Mouse (Mus musculus) heart, postnatal 0 days (tissue): ENCODE data around the gene Ccdc12. TPM values are rescaled to one million over a fixed set of nuclear protein-coding genes. Genes with fewer than 3 reads are reported as not detected.

Source experiments
- ATAC-seq: fragments of 200-750 bp; cut with Nextera tagmentation; 2 replicates; pipeline ENCODE4 v1.8.0; 2017; ENCODE audit warnings: low read depth, moderate number of reproducible peaks, moderate library complexity; ENCODE audit not compliant: insufficient read depth
- DNase-seq: peaks from one replicate; pipeline ENCODE4 v3.0.0-alpha.2; 2016; ENCODE audit warnings: low spot score
- H3K27ac ChIP-seq: fragments of 300-500 bp; sonication (generic); 2 replicates; pipeline ENCODE4 v1.5.1; 2014; ENCODE audit warnings: low read depth, mild to moderate bottlenecking
- H3K27me3 ChIP-seq: fragments of 300-500 bp; sonication (generic); 2 replicates; pipeline ENCODE4 v1.6.1; 2014; ENCODE audit warnings: low read length, mixed read lengths; ENCODE audit not compliant: control insufficient read depth, insufficient read depth
- H3K36me3 ChIP-seq: fragments of 300-500 bp; sonication (generic); replicated peaks from 2 replicates; pipeline ENCODE4 v1.6.1; 2014; ENCODE audit warnings: low read length, mixed read lengths; ENCODE audit not compliant: control insufficient read depth, insufficient read depth
- H3K4me1 ChIP-seq: fragments of 300-500 bp; sonication (generic); 2 replicates; pipeline ENCODE4 v1.6.1; 2014; ENCODE audit warnings: antibody characterized with exemption; ENCODE audit not compliant: control insufficient read depth, insufficient read depth
- H3K4me2 ChIP-seq: fragments of 300-500 bp; sonication (generic); 2 replicates; pipeline ENCODE4 v1.6.1; 2014; ENCODE audit warnings: low read depth, mild to moderate bottlenecking, low read length, moderate library complexity
- H3K4me3 ChIP-seq: fragments of 300-500 bp; sonication (generic); 2 replicates; pipeline ENCODE4 v1.5.1; 2014; ENCODE audit warnings: low read depth, low read length
- H3K9ac ChIP-seq: fragments of 300-500 bp; sonication (generic); replicated peaks from 2 replicates; pipeline ENCODE4 v1.6.1; 2014; ENCODE audit warnings: low read depth, low read length, mixed read lengths
- H3K9me3 ChIP-seq: fragments of 300-500 bp; sonication (generic); replicated peaks from 2 replicates; pipeline ENCODE4 v1.6.1; 2016; ENCODE audit warnings: low read length; ENCODE audit not compliant: control insufficient read depth
- CTCF ChIP-seq: IDR thresholded peaks from 2 replicates; pipeline ENCODE4 v1.5.1; 2016; ENCODE audit warnings: antibody characterized with exemption, control low read depth, low read depth
- EP300 ChIP-seq: IDR thresholded peaks from 2 replicates; pipeline ENCODE4 v1.6.1; 2016; ENCODE audit warnings: antibody characterized with exemption, low read depth
- WGBS: fragments of 180-500 bp; shearing (Covaris S2); extraction: QIAGEN DNeasy Blood & Tissue Kit; methylation state at CpG from one replicate; pipeline ENCODE4 v1.1.7; 2014; 5-methylcytosine and 5-hydroxymethylcytosine counted together
- polyA plus RNA-seq: library from polyadenylated mRNA; unstranded; fragments of >200 nt; fragmentation: Nextera tagmentation; extraction: Ambion mirVana; gene quantifications from 2 replicates; pipeline ENCODE4 v1.2.1, GENCODE M21; 2015
- total RNA-seq: library from RNA; depleted of rRNA; stranded (reverse); fragments of >200 nt; gene quantifications from 2 replicates; pipeline ENCODE4 v1.2.3, GENCODE M21; 2014; ENCODE audit warnings: low replicate concordance

The Ccdc12 gene
- total and polyA plus RNA-seq, 2 experiments from 2014 or later, result 95.9 to 143 TPM

- WGBS, result 68% methylated on average over 1 of the region's 1 CpGs
- Histone ChIP-seq H3K4me1 (peaks cover 33% of the 10 kb centered on the region), H3K4me3 (no peak overlapping the region), H3K9me3 (no peaks in the 10 kb centered on the region), H3K27me3 (no peaks in the 10 kb centered on the region), H3K36me3 (no peaks in the 10 kb centered on the region; the same call in 1 of the 2 replicates), H3K27ac (no peak overlapping the region), H3K4me2 (no peak overlapping the region), H3K9ac (no peak overlapping the region)
- TF ChIP-seq CTCF (no peak), EP300 (no peak)
- no peak for ATAC-seq
- no peak for DNase-seq
Observed at GRCm38 (mm10) chr9:110662844-110663243, 6.5 kb downstream of the Ccdc12 start.

GRCm38 (mm10) chr9:110665912-110666311 lies 9.6 kb downstream of the Ccdc12 start:
- Histone ChIP-seq H3K9me3 (no peaks in the 10 kb centered on the region), H3K9ac (no peak overlapping the region), H3K36me3 (no peaks in the 10 kb centered on the region), H3K27me3 (no peaks in the 10 kb centered on the region), H3K4me2 (peak overlapping the region; percentile 29; the same call in 1 of the 2 replicates), H3K4me3 (no peak overlapping the region), H3K27ac (peak overlapping the region; percentile 77), H3K4me1 (peaks cover 62% of the 10 kb centered on the region)
- 19% methylated on average over 4 of the region's 4 CpGs for whole genome bisulfite sequencing
- peak; percentile 79 for DNase-seq
- ATAC-seq, result peak; percentile 79
- no peak for TF ChIP-seq CTCF
- TF ChIP-seq EP300, result peak; percentile 72

- H3K4me3 ChIP-seq, result no peak overlapping the region
- H3K27ac ChIP-seq, result peak overlapping the region; percentile 77
- ATAC-seq, result peak; percentile 30
- 20% methylated on average over 8 of the region's 8 CpGs for WGBS
- no peak overlapping the region for H3K9ac ChIP-seq
- peak overlapping the region; percentile 29; the same call in 1 of the 2 replicates for H3K4me2 ChIP-seq
- no peak for DNase-seq
- no peaks in the 10 kb centered on the region for H3K36me3 ChIP-seq
- TF ChIP-seq CTCF (no peak), EP300 (no peak)
- no peaks in the 10 kb centered on the region for H3K27me3 ChIP-seq
- no peaks in the 10 kb centered on the region for H3K9me3 ChIP-seq
- peaks cover 62% of the 10 kb centered on the region for H3K4me1 ChIP-seq
Observed at GRCm38 (mm10) chr9:110666374-110666773, 10.1 kb downstream of the Ccdc12 start.

- H3K27ac ChIP-seq, result peak overlapping the region; percentile 77; the same call in 1 of the 2 replicates
- H3K4me2 ChIP-seq, result peak overlapping the region; percentile 3; the same call in 1 of the 2 replicates
- H3K36me3 ChIP-seq, result no peaks in the 10 kb centered on the region
- ATAC-seq (no peak), DNase-seq (no peak)
- no peak for TF ChIP-seq CTCF
- no peak for TF ChIP-seq EP300
- no peaks in the 10 kb centered on the region for H3K9me3 ChIP-seq
- no peak overlapping the region for H3K4me3 ChIP-seq
- H3K27me3 ChIP-seq, result no peaks in the 10 kb centered on the region
- peaks cover 71% of the 10 kb centered on the region for H3K4me1 ChIP-seq
- no peak overlapping the region for H3K9ac ChIP-seq
- WGBS, result 29% methylated on average over 4 of the region's 4 CpGs
Observed at GRCm38 (mm10) chr9:110667219-110667836, 11.0 kb downstream of the Ccdc12 start.

- WGBS, result 34% methylated on average over 6 of the region's 6 CpGs
- TF ChIP-seq EP300 (no peak), CTCF (no peak)
Observed at GRCm38 (mm10) chr9:110668601-110669293, 12.4 kb downstream of the Ccdc12 start.

More at GRCm38 (mm10) chr9:110668601-110669293, 12.4 kb downstream of the Ccdc12 start:
- H3K36me3 ChIP-seq, result no peaks in the 10 kb centered on the region
- H3K27ac ChIP-seq, result peak overlapping the region; percentile 43
- no peak overlapping the region for H3K4me2 ChIP-seq
- no peaks in the 10 kb centered on the region for H3K27me3 ChIP-seq
- no peak for ATAC-seq
- H3K9ac ChIP-seq, result no peak overlapping the region
- no peak overlapping the region for H3K4me3 ChIP-seq
- peaks cover 84% of the 10 kb centered on the region for H3K4me1 ChIP-seq
- DNase-seq, result no peak
- H3K9me3 ChIP-seq, result no peaks in the 10 kb centered on the region
